Mouse (Mus musculus): ENCODE results near the gene Hsp90ab1. TPM values are rescaled to one million over a fixed set of nuclear protein-coding genes. Genes with fewer than 3 reads are reported as not detected.
A peak's percentile ranks its signal among the peaks of the same experiment; 100 is the strongest.

Hsp90ab1 gene
- polyA plus RNA-seq, 1 experiment from 2014 or later: 1,573 TPM

DNA sequence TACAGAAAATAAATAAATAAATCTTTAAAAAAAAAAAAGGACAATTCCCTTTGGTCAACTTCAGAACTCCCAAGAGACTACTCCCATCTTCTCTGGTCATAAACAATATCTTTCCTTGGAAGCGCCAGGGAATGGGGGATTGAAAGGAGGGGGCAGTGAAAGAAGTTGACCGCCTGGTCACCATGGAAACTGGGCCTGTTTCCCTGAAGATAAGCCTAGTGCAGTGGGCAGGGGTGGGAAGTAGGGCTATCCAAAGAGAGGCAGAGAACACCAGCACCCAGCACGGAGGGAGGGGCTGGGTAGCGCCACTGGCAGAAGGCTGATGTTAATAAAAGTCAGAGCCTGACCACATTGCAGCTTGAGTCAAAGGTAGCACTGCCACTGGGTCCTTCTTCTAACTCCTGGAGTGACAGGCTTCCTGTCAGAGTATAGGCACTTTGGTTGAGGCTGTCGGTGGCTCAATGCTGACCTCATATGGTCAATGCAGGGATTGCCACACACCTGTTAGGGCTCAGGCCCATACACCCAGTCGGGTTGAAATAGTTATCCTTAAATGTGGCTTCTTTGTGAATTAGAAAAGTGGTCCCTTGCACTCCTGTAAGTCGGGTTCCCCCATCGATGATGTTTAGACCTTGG is 21.1 kb downstream of the Hsp90ab1 start:
- ATAC-seq (ENCODE audit: insufficient number of reproducible peaks, insufficient read depth, low FRiP score, low read depth): no peak
- H3K9me3 ChIP-seq (ENCODE audit: control insufficient read depth, low read depth, low read length): no peaks in the 10 kb centered on the region
- no peak overlapping the region for H3K9ac ChIP-seq (replicated peaks; ENCODE audit: low read depth, low read length)
- no peak overlapping the region for H3K4me2 ChIP-seq (replicated peaks; ENCODE audit: low read depth, low read length)
- H3K27me3 ChIP-seq (ENCODE audit: control insufficient read depth, insufficient read depth, low read length): peaks cover 3% of the 10 kb centered on the region; the same call in 1 of the 2 replicates
- no peaks in the 10 kb centered on the region for H3K36me3 ChIP-seq (ENCODE audit: control insufficient read depth, insufficient read depth, low read length)
- no peak overlapping the region for H3K27ac ChIP-seq (ENCODE audit: low read length)
- H3K4me1 ChIP-seq (ENCODE audit: control insufficient read depth, insufficient read depth, low read length): peaks cover 4% of the 10 kb centered on the region; the same call in 1 of the 2 replicates
- H3K4me3 ChIP-seq (ENCODE audit: low read depth, low read length): no peak overlapping the region
- 4% methylated on average over 8 of the region's 8 CpGs for WGBS

DNA sequence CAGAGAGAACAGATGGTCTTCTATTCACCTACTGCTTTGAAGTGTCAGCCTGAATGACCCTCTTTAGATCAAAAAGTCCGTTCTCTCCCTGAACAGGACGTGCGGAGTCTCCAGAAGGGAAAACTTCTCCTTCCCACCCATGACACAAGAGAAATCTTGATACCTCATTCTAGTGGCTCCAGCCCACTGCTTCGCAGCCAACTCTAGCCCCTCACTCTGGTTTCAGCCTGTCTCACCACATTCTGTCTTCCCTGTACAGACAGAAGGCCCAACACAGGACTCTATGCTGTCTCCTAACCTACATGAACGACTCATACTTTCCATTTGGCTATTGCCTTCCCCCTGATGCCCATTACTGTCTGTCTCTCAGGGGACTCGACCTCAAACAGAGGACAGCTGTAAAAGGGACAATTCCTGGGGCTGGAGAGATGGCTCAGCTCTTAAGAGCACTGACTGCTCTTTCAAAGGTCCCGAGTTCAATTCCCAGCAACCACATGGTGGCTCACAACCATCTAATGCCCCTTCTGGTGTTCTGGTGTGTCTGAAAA is 21.7 kb downstream of the Hsp90ab1 start:
- ATAC-seq (ENCODE audit: insufficient number of reproducible peaks, insufficient read depth, low FRiP score, low read depth): no peak
- H3K4me1 ChIP-seq (ENCODE audit: control insufficient read depth, insufficient read depth, low read length): 0 out of 2 replicates have a peak, but pooled peaks cover 4% of the 10 kb centered on the region
- no peak overlapping the region for H3K4me3 ChIP-seq (ENCODE audit: low read depth, low read length)
- peaks cover 9% of the 10 kb centered on the region; the same call in 1 of the 2 replicates for H3K27me3 ChIP-seq (ENCODE audit: control insufficient read depth, insufficient read depth, low read length)
- no peak overlapping the region for H3K9ac ChIP-seq (replicated peaks; ENCODE audit: low read depth, low read length)
- no peaks in the 10 kb centered on the region for H3K9me3 ChIP-seq (ENCODE audit: control insufficient read depth, low read depth, low read length)
- H3K4me2 ChIP-seq (replicated peaks; ENCODE audit: low read depth, low read length): no peak overlapping the region
- H3K27ac ChIP-seq (ENCODE audit: low read length): no peak overlapping the region
- no peaks in the 10 kb centered on the region for H3K36me3 ChIP-seq (ENCODE audit: control insufficient read depth, insufficient read depth, low read length)
- WGBS: 60% methylated on average over 7 of the region's 7 CpGs

DNA sequence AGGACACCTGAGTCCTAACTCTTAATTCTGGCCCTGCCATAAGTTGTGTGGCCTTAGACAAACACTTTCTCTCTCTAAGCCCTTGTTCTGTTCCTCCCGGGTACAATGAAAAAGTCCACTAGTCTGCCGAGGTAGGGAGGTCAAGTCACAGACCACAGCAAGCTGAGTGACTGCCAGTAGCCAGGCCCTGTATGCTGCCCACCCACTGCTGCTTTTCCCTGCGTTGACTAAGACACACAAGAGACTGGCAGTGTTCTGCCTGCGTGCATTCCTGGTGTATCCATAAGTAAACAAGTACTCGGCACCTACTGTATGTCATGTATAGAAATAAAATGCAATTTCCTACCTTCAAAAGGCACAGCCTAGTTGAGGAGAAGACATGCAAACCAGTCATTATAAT is 22.8 kb downstream of the Hsp90ab1 start:
- Histone ChIP-seq H3K27me3 (ENCODE audit: control insufficient read depth, insufficient read depth, low read length) (peaks cover 20% of the 10 kb centered on the region), H3K27ac (ENCODE audit: low read length) (no peak overlapping the region), H3K4me3 (ENCODE audit: low read depth, low read length) (0 out of 2 replicates have a peak overlapping the region, but pooled peaks have one; percentile 70), H3K9me3 (ENCODE audit: control insufficient read depth, low read depth, low read length) (no peaks in the 10 kb centered on the region), H3K4me1 (ENCODE audit: control insufficient read depth, insufficient read depth, low read length) (0 out of 2 replicates have a peak, but pooled peaks cover 4% of the 10 kb centered on the region), H3K4me2 (replicated peaks; ENCODE audit: low read depth, low read length) (peak overlapping the region; percentile 92), H3K36me3 (ENCODE audit: control insufficient read depth, insufficient read depth, low read length) (no peaks in the 10 kb centered on the region), H3K9ac (replicated peaks; ENCODE audit: low read depth, low read length) (no peak overlapping the region)
- ATAC-seq (ENCODE audit: insufficient number of reproducible peaks, insufficient read depth, low FRiP score, low read depth): no peak
- 15% methylated on average over 5 of the region's 5 CpGs for WGBS

DNA sequence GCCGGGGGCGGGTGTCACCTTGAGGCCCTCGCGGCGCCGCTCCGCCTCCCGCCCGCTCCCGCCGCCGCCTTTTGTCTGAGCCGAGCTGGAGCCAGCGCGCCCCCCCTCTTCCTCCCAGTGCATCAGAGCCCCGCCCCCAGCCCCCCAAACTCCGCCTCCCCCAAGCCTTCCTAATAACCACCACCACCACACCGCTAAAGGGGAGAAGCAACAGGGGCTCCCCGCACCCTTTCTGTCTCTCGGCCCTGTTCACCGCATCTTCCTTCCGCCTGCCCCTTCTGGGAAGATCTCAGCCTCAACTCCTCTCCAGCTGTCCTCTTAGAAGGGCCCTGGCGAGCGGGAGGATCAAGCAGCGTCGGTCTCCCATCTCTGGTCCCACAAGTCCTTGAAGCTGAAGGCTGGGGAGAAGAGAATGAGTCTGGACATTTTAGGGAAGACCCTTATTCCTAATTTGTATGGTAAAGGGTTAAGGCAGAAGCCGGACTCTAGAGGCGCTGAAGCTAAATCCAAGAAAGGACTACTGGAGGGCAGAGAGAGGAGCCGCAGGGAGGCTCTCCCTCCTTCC is 23.4 kb downstream of the Hsp90ab1 start, which contains the start of gene Tmem151b:
Gene Tmem151b (minus strand): TSS at position 61 of the 565 bp plus-strand sequence.
- H3K9ac ChIP-seq (replicated peaks; ENCODE audit: low read depth, low read length): peak within 1 kb of the TSS; percentile 71
- no peaks in the 10 kb centered on the region for H3K36me3 ChIP-seq (ENCODE audit: control insufficient read depth, insufficient read depth, low read length)
- 2% methylated on average over 11 of the region's 29 CpGs for WGBS
- no peaks in the 10 kb centered on the region for H3K9me3 ChIP-seq (ENCODE audit: control insufficient read depth, low read depth, low read length)
- peak within 1 kb of the TSS; percentile 48; the same call in 1 of the 2 replicates for H3K27ac ChIP-seq (ENCODE audit: low read length)
- H3K4me3 ChIP-seq (ENCODE audit: low read depth, low read length): peak within 1 kb of the TSS; percentile 70
- 0 out of 2 replicates have a peak, but pooled peaks cover 4% of the 10 kb centered on the region for H3K4me1 ChIP-seq (ENCODE audit: control insufficient read depth, insufficient read depth, low read length)
- ATAC-seq (ENCODE audit: insufficient number of reproducible peaks, insufficient read depth, low FRiP score, low read depth): no peak
- H3K4me2 ChIP-seq (replicated peaks; ENCODE audit: low read depth, low read length): peak within 1 kb of the TSS; percentile 92
- peaks cover 25% of the 10 kb centered on the region for H3K27me3 ChIP-seq (ENCODE audit: control insufficient read depth, insufficient read depth, low read length)

DNA sequence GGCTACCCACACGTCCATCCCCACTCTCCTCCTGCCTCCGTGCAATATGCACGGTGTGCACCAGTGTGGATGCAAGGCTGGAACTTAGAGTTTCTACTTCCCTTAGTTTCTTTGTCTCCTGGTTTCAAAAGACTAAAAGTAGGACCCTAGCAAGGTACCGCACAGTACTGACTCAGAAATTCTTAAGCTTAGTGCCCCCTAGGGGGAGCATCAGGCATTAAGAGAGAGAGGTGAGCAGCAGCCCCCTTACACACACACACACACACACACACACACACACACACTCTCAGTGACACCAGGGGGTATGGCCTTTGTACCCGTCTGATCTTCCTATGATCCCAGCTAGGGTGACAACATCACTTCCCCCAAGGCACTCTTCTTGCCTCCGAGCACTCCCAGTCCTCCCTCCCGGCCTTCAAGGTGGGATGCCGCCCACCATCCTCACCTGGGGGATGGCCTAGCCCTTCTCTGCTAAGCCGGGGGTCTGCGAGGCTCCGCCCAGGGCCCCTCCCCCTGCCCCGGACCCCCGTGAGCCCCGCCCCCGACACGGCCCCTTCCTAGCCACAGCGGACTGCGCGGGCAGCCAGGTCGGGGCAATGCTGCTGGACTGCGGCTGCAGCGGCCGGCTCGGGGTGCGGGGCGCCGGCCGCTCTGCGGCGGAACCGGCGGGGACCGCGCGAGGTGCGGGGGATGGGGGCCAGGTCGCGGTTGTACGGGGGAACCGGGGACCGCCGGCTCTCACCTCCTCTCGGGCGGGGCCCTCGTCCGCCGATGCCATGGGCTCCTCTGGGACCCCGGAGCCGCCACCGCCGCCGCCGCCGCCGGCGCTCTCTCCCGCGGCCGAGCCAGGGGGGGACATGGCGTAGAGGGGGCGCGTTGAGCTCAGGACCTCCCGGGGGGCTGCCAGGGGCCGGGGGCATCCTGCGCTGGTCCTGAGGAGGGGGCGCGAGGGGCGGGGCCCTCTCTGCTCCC is 24.2 kb downstream of the Hsp90ab1 start:
- 3% methylated on average over 56 of the region's 68 CpGs for WGBS
- peaks cover 33% of the 10 kb centered on the region for H3K27me3 ChIP-seq (ENCODE audit: control insufficient read depth, insufficient read depth, low read length)

DNA sequence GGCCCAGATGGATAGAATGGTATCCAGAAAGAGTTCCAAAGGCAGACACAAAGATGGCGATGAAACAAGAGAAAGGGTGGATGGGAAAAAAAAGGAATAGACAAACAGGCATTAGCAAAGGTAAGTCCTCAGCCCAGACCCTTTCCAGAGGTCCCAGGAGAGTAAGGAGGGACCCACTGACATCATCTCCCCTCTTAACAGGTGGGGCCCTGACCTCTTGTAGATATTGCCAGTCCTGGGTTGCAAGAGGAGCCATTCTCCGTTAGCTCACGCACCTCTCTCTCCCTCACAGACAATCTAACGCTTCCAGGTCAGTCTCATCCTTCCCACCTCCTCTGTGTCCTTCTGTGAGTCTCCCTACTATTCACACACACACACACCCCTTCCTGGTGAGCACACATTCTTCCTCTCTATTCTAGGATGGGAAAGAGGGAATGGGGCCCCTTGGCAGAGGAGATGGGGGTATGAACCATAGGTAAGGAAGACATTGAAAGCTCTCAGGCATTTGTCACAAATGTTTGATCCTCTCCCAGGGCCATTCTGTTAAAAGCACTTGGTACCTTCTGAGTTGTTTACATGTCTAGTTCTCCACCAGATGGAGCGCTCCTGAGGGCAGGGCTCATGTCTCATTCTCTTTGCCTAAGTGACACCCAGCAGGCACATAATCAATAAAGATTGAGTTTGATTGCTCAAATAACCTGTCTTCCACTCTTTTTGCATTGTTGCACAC is 25.4 kb downstream of the Hsp90ab1 start:
- no peaks in the 10 kb centered on the region for H3K9me3 ChIP-seq (ENCODE audit: control insufficient read depth, low read depth, low read length)
- no peak overlapping the region for H3K27ac ChIP-seq (ENCODE audit: low read length)
- ATAC-seq (ENCODE audit: insufficient number of reproducible peaks, insufficient read depth, low FRiP score, low read depth): no peak
- no peak overlapping the region for H3K4me2 ChIP-seq (replicated peaks; ENCODE audit: low read depth, low read length)
- WGBS: 74% methylated on average over 5 of the region's 5 CpGs
- H3K4me1 ChIP-seq (ENCODE audit: control insufficient read depth, insufficient read depth, low read length): 0 out of 2 replicates have a peak, but pooled peaks cover 4% of the 10 kb centered on the region
- H3K27me3 ChIP-seq (ENCODE audit: control insufficient read depth, insufficient read depth, low read length): peaks cover 40% of the 10 kb centered on the region
- no peaks in the 10 kb centered on the region for H3K36me3 ChIP-seq (ENCODE audit: control insufficient read depth, insufficient read depth, low read length)
- H3K4me3 ChIP-seq (ENCODE audit: low read depth, low read length): no peak overlapping the region
- no peak overlapping the region for H3K9ac ChIP-seq (replicated peaks; ENCODE audit: low read depth, low read length)

More for the DNA sequence above, 24.2 kb downstream of the Hsp90ab1 start:
- Histone ChIP-seq H3K4me2 (replicated peaks; ENCODE audit: low read depth, low read length) (peak overlapping the region; percentile 92), H3K36me3 (ENCODE audit: control insufficient read depth, insufficient read depth, low read length) (no peaks in the 10 kb centered on the region), H3K9me3 (ENCODE audit: control insufficient read depth, low read depth, low read length) (no peaks in the 10 kb centered on the region), H3K27ac (ENCODE audit: low read length) (peak overlapping the region; percentile 48; the same call in 1 of the 2 replicates), H3K4me1 (ENCODE audit: control insufficient read depth, insufficient read depth, low read length) (0 out of 2 replicates have a peak, but pooled peaks cover 4% of the 10 kb centered on the region), H3K9ac (replicated peaks; ENCODE audit: low read depth, low read length) (peak overlapping the region; percentile 71), H3K4me3 (ENCODE audit: low read depth, low read length) (peak overlapping the region; percentile 70)
- ATAC-seq (ENCODE audit: insufficient number of reproducible peaks, insufficient read depth, low FRiP score, low read depth): peak; percentile 19; the same call in 1 of the 2 replicates

DNA sequence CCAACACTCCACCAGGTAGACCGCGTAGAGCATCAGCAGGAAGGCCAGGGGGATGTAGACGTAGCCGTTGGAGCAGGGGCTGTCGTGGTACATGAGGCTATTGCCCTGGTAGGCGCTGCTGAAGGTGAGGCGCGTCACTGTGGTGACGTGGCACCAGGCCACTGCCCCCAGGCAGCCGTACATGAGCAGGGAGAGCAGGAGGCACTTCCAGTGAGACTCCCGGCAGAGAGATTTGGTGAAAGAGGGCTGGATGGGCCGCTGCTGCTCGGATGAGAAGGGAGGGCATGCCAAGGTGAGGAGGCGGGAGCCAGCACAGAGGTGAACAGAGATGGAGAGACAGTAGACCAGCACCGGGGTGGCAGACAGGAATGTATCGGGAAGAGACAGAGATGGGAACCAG is 26.1 kb downstream of the Hsp90ab1 start:
- H3K4me1 ChIP-seq (ENCODE audit: control insufficient read depth, insufficient read depth, low read length): 0 out of 2 replicates have a peak, but pooled peaks cover 4% of the 10 kb centered on the region
- ATAC-seq (ENCODE audit: insufficient number of reproducible peaks, insufficient read depth, low FRiP score, low read depth): no peak
- H3K4me3 ChIP-seq (ENCODE audit: low read depth, low read length): no peak overlapping the region
- H3K9ac ChIP-seq (replicated peaks; ENCODE audit: low read depth, low read length): no peak overlapping the region
- no peaks in the 10 kb centered on the region for H3K36me3 ChIP-seq (ENCODE audit: control insufficient read depth, insufficient read depth, low read length)
- H3K27ac ChIP-seq (ENCODE audit: low read length): no peak overlapping the region
- H3K4me2 ChIP-seq (replicated peaks; ENCODE audit: low read depth, low read length): no peak overlapping the region
- 79% methylated on average over 16 of the region's 16 CpGs for WGBS
- H3K27me3 ChIP-seq (ENCODE audit: control insufficient read depth, insufficient read depth, low read length): peaks cover 40% of the 10 kb centered on the region
- H3K9me3 ChIP-seq (ENCODE audit: control insufficient read depth, low read depth, low read length): no peaks in the 10 kb centered on the region

All from stomach, embryonic 14.5 days (tissue).